Mouse (Mus musculus): ENCODE measurements around the gene Tram2.

Tram2 gene

DNA sequence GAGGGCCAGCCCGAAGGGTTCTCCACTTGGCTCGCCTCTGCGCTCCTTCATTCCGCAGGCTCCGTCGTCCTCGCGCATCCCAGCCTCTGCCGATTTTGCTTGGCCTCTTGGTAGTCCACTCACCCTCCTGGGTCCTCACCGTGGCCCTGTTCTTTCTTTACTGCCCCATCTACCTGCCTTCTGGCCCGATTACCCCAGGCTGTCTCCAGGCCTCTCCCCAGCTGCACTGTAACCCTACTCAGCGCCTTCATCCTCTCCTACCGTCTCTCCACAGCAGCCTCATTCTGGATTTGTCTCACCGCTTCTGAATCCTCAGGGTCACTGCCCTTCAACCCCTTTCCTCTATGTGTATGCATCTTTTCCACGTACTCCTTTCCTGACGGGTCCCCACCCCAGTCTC lies 127.2 kb downstream of the Tram2 start:
- DNase-seq, result no peak

DNA sequence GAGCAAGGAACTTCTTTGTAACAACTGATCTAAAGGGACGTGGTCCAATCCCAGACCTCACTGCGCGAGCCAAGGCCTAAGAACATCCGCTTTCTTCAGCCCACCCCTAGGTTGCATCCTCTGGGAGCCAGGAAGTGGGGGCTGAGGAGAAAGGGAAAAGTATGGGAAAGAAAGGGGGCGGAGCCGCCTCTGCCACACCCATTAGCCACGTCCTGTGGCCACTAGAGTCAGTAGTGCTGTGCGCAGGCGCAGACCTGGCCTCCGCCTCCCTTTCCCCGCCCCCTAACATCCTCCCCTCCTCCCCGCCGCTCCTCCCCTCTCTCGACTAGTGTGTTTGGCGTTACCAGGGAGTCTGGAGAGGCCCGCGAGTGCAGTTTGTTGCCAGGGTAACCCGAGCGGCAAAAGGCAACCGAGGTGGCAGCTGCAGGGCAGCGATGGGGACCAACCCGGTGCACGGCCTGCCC lies 127.7 kb downstream of the Tram2 start, which contains the start of gene Efhc1:
Efhc1 (plus strand) TSS at position 327 of the 464 bp plus-strand sequence.
- DNase-seq, result peak; percentile 90 to 93

Data from cerebellum, adult 18-20 months (tissue).